ENCODE assay signal across 13 mouse cellular contexts in genomic region chr1:187376946-187377671, GRCm38 (mm10).
DNase-seq lines count a peak whose midpoint lies in the region; ATAC-seq and TF ChIP-seq lines count a peak whose summit lies in the region.
"Had no signal": no experiment of that assay in that cellular context is flagged by ENCODE, and none has a peak within 500 bp of the region (broad histone marks: within the 10 kb centered on the region; RNA-seq: fewer than 3 reads in every experiment).

No protein-coding gene starts in this region.

- H3K36me3 ChIP-seq in heart, embryonic 12.5 days: no peaks in the 10 kb centered on the region
- H3K36me3 ChIP-seq in kidney, adult 2 months (ENCODE audit: control insufficient read depth, insufficient read depth, low read length): no peaks in the 10 kb centered on the region
- H3K36me3 ChIP-seq: embryonic facial prominence, embryonic 15.5 days; hindbrain, embryonic 12.5 days had no signal

- peaks cover 25% of the 10 kb centered on the region for H3K4me1 ChIP-seq in heart, embryonic 12.5 days (replicated peaks)
- no peaks in the 10 kb centered on the region for H3K4me1 ChIP-seq in kidney, adult 2 months (ENCODE audit: control insufficient read depth, insufficient read depth, low read length)
- H3K4me1 ChIP-seq: embryonic facial prominence, embryonic 15.5 days had no signal

- DNase-seq in heart, adult 11 months: no peak
- peak; percentile 7 for DNase-seq in spleen, adult 12 weeks (ENCODE audit: low spot score)
- no peak for DNase-seq in spleen, postnatal 14 days (ENCODE audit: low spot score in 2 of 2)
- DNase-seq in spleen, adult 18-20 months: peak; percentile 15 to 21
- no peak for DNase-seq in right cerebral cortex, adult 18-20 months
- DNase-seq in kidney, adult 2 months: no peak
- DNase-seq in right cerebral cortex, postnatal 10 days (ENCODE audit: low spot score in 2 of 2): no peak
- DNase-seq: cerebellum, postnatal 14 days; lung, postnatal 4 days; right cerebral cortex, postnatal 14 days had no signal

- no peaks in the 10 kb centered on the region for H3K9me3 ChIP-seq in heart, embryonic 12.5 days (replicated peaks)
- H3K9me3 ChIP-seq: embryonic facial prominence, embryonic 15.5 days; hindbrain, embryonic 12.5 days had no signal

- H3K9ac ChIP-seq in heart, embryonic 12.5 days: no peak overlapping the region
- H3K9ac ChIP-seq: embryonic facial prominence, embryonic 15.5 days; hindbrain, embryonic 12.5 days had no signal

- no peak overlapping the region for H3K4me3 ChIP-seq in heart, embryonic 12.5 days
- H3K4me3 ChIP-seq in kidney, adult 2 months (ENCODE audit: insufficient read depth, low read depth, low read length): no peak overlapping the region
- H3K4me3 ChIP-seq: embryonic facial prominence, embryonic 15.5 days; hindbrain, embryonic 12.5 days had no signal

- TF ChIP-seq POLR2A in kidney, adult 2 months (IDR thresholded peaks at IDR 0.05; ENCODE audit: low read depth, low read length): no peak

- no peaks in the 10 kb centered on the region for H3K27me3 ChIP-seq in heart, embryonic 12.5 days (replicated peaks)
- no peaks in the 10 kb centered on the region for H3K27me3 ChIP-seq in kidney, adult 2 months (replicated peaks; ENCODE audit: control insufficient read depth, insufficient read depth, low read length)
- H3K27me3 ChIP-seq: embryonic facial prominence, embryonic 15.5 days; hindbrain, embryonic 12.5 days had no signal

- no peak for TF ChIP-seq CTCF in kidney, adult 2 months (conservative IDR thresholded peaks at IDR 0.05; ENCODE audit: insufficient read depth, insufficient read length, low read depth, low read length)

- ATAC-seq in heart, embryonic 12.5 days (ENCODE audit: insufficient number of reproducible peaks, low FRiP score): no peak

- WGBS in heart, embryonic 12.5 days: 60% methylated on average over 11 of the region's 11 CpGs
- WGBS in kidney, adult 2 months: 74% methylated on average over 11 of the region's 11 CpGs

- H3K4me2 ChIP-seq in heart, embryonic 12.5 days: peak overlapping the region; percentile 30; the same call in 1 of the 2 replicates
- H3K4me2 ChIP-seq: embryonic facial prominence, embryonic 15.5 days had no signal

- no peak overlapping the region for H3K27ac ChIP-seq in heart, embryonic 12.5 days (ENCODE audit: poor library complexity, severe bottlenecking)
- H3K27ac ChIP-seq in kidney, adult 2 months (ENCODE audit: insufficient read depth, low read depth, low read length): no peak overlapping the region
- H3K27ac ChIP-seq: embryonic facial prominence, embryonic 15.5 days had no signal

Comparison
In these comparisons a context has a peak if more than half of its experiments do, and no peak if none do; other contexts are left out.
1. DNase-seq: peak in spleen, adult 12 weeks (single experiment) and spleen, adult 18-20 months (2 of 2); none in heart, adult 11 months (single experiment), spleen, postnatal 14 days (0 of 2), right cerebral cortex, adult 18-20 months (single experiment), kidney, adult 2 months (single experiment) and right cerebral cortex, postnatal 10 days (0 of 2).